ENCODE assay signal across 16 mouse cellular contexts in the genomic region with DNA sequence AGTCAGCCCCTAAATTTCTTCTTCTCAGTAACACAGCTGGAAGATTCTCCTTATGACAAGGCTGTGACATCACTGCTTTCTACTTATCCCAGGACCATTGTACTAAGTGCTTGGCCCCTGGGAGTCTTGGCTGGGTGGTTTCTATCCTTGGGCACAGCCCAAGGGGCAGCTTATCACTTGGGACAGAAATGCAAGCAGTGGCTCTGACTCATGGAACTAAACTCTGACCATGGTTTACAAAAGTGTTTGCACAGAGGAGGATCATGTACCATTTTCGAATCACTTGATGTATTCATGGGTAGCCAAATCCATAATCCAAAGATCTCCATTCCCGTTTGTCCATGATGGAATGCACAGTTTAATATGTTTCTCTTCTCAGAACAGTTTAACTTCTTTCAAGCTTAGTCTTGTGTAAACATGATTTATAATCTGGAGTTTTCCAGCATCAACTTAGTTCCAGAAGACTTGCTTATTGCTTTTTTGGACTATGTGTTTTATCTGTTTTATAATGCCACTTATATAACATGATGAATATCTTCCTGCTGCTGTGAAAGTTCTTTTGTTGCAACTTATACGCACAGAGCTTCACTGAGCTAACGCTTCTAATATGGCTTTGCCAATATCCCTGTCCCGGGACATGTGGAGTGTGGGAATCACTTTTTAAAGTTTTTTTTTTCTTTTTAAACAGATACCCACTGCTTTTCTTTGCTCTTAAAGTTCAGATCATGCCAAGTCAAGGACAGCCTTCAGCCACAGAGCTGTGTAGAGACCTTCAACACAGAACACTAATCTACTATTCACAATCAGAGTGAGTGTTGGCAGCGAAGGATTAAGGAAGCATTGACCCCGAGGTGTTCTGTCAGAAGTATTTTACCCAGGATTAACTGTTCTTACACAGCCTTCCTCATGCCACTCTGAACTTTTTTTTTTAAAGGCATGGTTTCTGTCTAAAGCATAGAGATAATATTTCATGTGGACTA.
DNase-seq lines count a peak whose midpoint lies in the region; ATAC-seq and TF ChIP-seq lines count a peak whose summit lies in the region.
"Had no signal": no experiment of that assay in that cellular context is flagged by ENCODE, and none has a peak within 500 bp of the region (broad histone marks: within the 10 kb centered on the region; RNA-seq: fewer than 3 reads in every experiment).

No protein-coding gene starts in this region.

- no peak overlapping the region for H3K4me3 ChIP-seq in lung, embryonic 14.5 days (ENCODE audit: low read depth, low read length)
- H3K4me3 ChIP-seq in forebrain, embryonic 12.5 days (replicated peaks): no peak overlapping the region
- H3K4me3 ChIP-seq: heart, embryonic 12.5 days; intestine, embryonic 15.5 days had no signal

- 31% methylated on average over 7 of the region's 7 CpGs for WGBS in lung, embryonic 14.5 days
- WGBS in forebrain, embryonic 12.5 days: 78% methylated on average over 7 of the region's 7 CpGs

- peak; percentile 68 for DNase-seq in adrenal gland, adult 2 months
- DNase-seq in adrenal gland, postnatal 4 days (ENCODE audit: low spot score in 2 of 2): no peak
- DNase-seq in lung, embryonic 14.5 days: peak; percentile 43
- no peak for DNase-seq in lung, postnatal 10 days
- DNase-seq in 3T3-L1 (ENCODE audit: low read depth, low spot score): peak; percentile 6
- DNase-seq in adrenal gland, postnatal 36 days: peak; percentile 48 to 57
- DNase-seq in right cerebral cortex, postnatal 10 days (ENCODE audit: low spot score in 2 of 2): no peak
- DNase-seq: cerebellum, adult 8-10 months; embryo, embryonic 11 days; gastrocnemius, postnatal 10 days; midbrain, embryonic 14.5 days had no signal

- peaks cover 8% of the 10 kb centered on the region; the same call in 1 of the 2 replicates for H3K4me1 ChIP-seq in lung, embryonic 14.5 days (ENCODE audit: insufficient read depth)
- H3K4me1 ChIP-seq in forebrain, embryonic 12.5 days: no peaks in the 10 kb centered on the region
- H3K4me1 ChIP-seq: intestine, embryonic 15.5 days had no signal

- no peak for TF ChIP-seq CTCF in lung, embryonic 14.5 days (IDR thresholded peaks at IDR 0.05; ENCODE audit: low read depth)

- no peak overlapping the region for H3K9ac ChIP-seq in lung, embryonic 14.5 days
- H3K9ac ChIP-seq in forebrain, embryonic 12.5 days: no peak overlapping the region
- H3K9ac ChIP-seq: heart, embryonic 12.5 days; intestine, embryonic 15.5 days had no signal

- 0 out of 2 replicates have a peak overlapping the region, but pooled peaks have one; percentile 16 for H3K27ac ChIP-seq in lung, embryonic 14.5 days (ENCODE audit: low read depth)
- no peak overlapping the region for H3K27ac ChIP-seq in forebrain, embryonic 12.5 days
- H3K27ac ChIP-seq: intestine, embryonic 15.5 days; macrophage had no signal

- H3K9me3 ChIP-seq in lung, embryonic 14.5 days (ENCODE audit: low read depth, low read length): no peaks in the 10 kb centered on the region
- no peaks in the 10 kb centered on the region for H3K9me3 ChIP-seq in forebrain, embryonic 12.5 days
- H3K9me3 ChIP-seq: heart, embryonic 12.5 days; intestine, embryonic 15.5 days had no signal

- H3K4me2 ChIP-seq in lung, embryonic 14.5 days: no peak overlapping the region
- H3K4me2 ChIP-seq in forebrain, embryonic 12.5 days: no peak overlapping the region
- H3K4me2 ChIP-seq: heart, embryonic 12.5 days; intestine, embryonic 15.5 days had no signal

- ATAC-seq in lung, embryonic 14.5 days (ENCODE audit: insufficient read depth): peak; percentile 43
- no peak for ATAC-seq in forebrain, embryonic 12.5 days (ENCODE audit: low FRiP score)
- ATAC-seq: forebrain, embryonic 16.5 days; intestine, embryonic 15.5 days had no signal

- no peaks in the 10 kb centered on the region for H3K36me3 ChIP-seq in lung, embryonic 14.5 days (ENCODE audit: insufficient read depth)
- H3K36me3 ChIP-seq in forebrain, embryonic 12.5 days (replicated peaks): no peaks in the 10 kb centered on the region
- H3K36me3 ChIP-seq: heart, embryonic 12.5 days; intestine, embryonic 15.5 days had no signal

- H3K27me3 ChIP-seq in lung, embryonic 14.5 days (ENCODE audit: insufficient read depth, low read length): no peaks in the 10 kb centered on the region
- H3K27me3 ChIP-seq in forebrain, embryonic 12.5 days: no peaks in the 10 kb centered on the region
- H3K27me3 ChIP-seq: heart, embryonic 12.5 days; intestine, embryonic 15.5 days had no signal

Comparison
In these comparisons a context has a peak if more than half of its experiments do, and no peak if none do; other contexts are left out.
1. DNase-seq: peak in adrenal gland, adult 2 months (single experiment), lung, embryonic 14.5 days (single experiment), 3T3-L1 (single experiment) and adrenal gland, postnatal 36 days (2 of 2); none in adrenal gland, postnatal 4 days (0 of 2), lung, postnatal 10 days (single experiment) and right cerebral cortex, postnatal 10 days (0 of 2).